Mouse (Mus musculus): Measurements from ENCODE around the gene Grid2. TPM values are rescaled to one million over a fixed set of nuclear protein-coding genes. Genes with fewer than 3 reads are reported as not detected.

Grid2 gene
- polyA plus RNA-seq, 1 experiment from 2014 or later, result 0.40 TPM

- Histone ChIP-seq H3K27me3 (replicated peaks; ENCODE audit: low read depth, poor library complexity, severe bottlenecking) (no peaks in the 10 kb centered on the region), H3K36me3 (replicated peaks) (no peaks in the 10 kb centered on the region), H3K27ac (replicated peaks) (no peak overlapping the region), H3K4me1 (no peaks in the 10 kb centered on the region), H3K4me3 (no peak overlapping the region), H3K9me3 (no peaks in the 10 kb centered on the region)
- 86% methylated on average over 2 of the region's 2 CpGs for WGBS
- no peak for DNase-seq (ENCODE audit: low spot score)
Observed at GRCm38 (mm10) chr6:64480592-64480991, 1224.9 kb downstream of the Grid2 start.

GRCm38 (mm10) chr6:64490313-64491067 is 1234.8 kb downstream of the Grid2 start:
- Histone ChIP-seq H3K27ac (replicated peaks) (no peak overlapping the region), H3K36me3 (replicated peaks) (no peaks in the 10 kb centered on the region), H3K4me3 (no peak overlapping the region), H3K27me3 (replicated peaks; ENCODE audit: low read depth, poor library complexity, severe bottlenecking) (no peaks in the 10 kb centered on the region), H3K9me3 (no peaks in the 10 kb centered on the region), H3K4me1 (no peaks in the 10 kb centered on the region)
- WGBS, result 79% methylated on average over 4 of the region's 4 CpGs
- no peak for DNase-seq (ENCODE audit: low spot score)

- Histone ChIP-seq H3K36me3 (replicated peaks) (no peaks in the 10 kb centered on the region), H3K4me1 (no peaks in the 10 kb centered on the region), H3K4me3 (no peak overlapping the region), H3K27me3 (replicated peaks; ENCODE audit: low read depth, poor library complexity, severe bottlenecking) (no peaks in the 10 kb centered on the region), H3K9me3 (no peaks in the 10 kb centered on the region), H3K27ac (replicated peaks) (no peak overlapping the region)
- no peak for DNase-seq (ENCODE audit: low spot score)
- WGBS, result 36% methylated on average over 1 of the region's 1 CpGs
Observed at GRCm38 (mm10) chr6:64504394-64504793, 1248.7 kb downstream of the Grid2 start.

- H3K4me3 ChIP-seq, result no peak overlapping the region
- no peaks in the 10 kb centered on the region for H3K36me3 ChIP-seq (replicated peaks)
- 87% methylated on average over 3 of the region's 3 CpGs for WGBS
- no peak overlapping the region for H3K27ac ChIP-seq (replicated peaks)
- H3K4me1 ChIP-seq, result no peaks in the 10 kb centered on the region
- no peak for DNase-seq (ENCODE audit: low spot score)
- H3K27me3 ChIP-seq (replicated peaks; ENCODE audit: low read depth, poor library complexity, severe bottlenecking), result no peaks in the 10 kb centered on the region
- H3K9me3 ChIP-seq, result no peaks in the 10 kb centered on the region
Observed at GRCm38 (mm10) chr6:64542168-64542567, 1286.5 kb downstream of the Grid2 start.

- WGBS, result 83% methylated on average over 3 of the region's 3 CpGs
- H3K36me3 ChIP-seq (replicated peaks), result no peaks in the 10 kb centered on the region
- H3K4me1 ChIP-seq, result no peaks in the 10 kb centered on the region
- H3K27ac ChIP-seq (replicated peaks), result no peak overlapping the region
- H3K27me3 ChIP-seq (replicated peaks; ENCODE audit: low read depth, poor library complexity, severe bottlenecking), result no peaks in the 10 kb centered on the region
- no peak overlapping the region for H3K4me3 ChIP-seq
- H3K9me3 ChIP-seq, result no peaks in the 10 kb centered on the region
- no peak for DNase-seq (ENCODE audit: low spot score)
Observed at GRCm38 (mm10) chr6:64553645-64554044, 1298.0 kb downstream of the Grid2 start.

GRCm38 (mm10) chr6:64555220-64555619 is 1299.5 kb downstream of the Grid2 start:
- WGBS, result 87% methylated on average over 4 of the region's 4 CpGs
- no peaks in the 10 kb centered on the region for H3K36me3 ChIP-seq (replicated peaks)
- no peak overlapping the region for H3K27ac ChIP-seq (replicated peaks)
- H3K4me1 ChIP-seq, result no peaks in the 10 kb centered on the region
- DNase-seq (ENCODE audit: low spot score), result no peak
- H3K9me3 ChIP-seq, result no peaks in the 10 kb centered on the region
- no peaks in the 10 kb centered on the region for H3K27me3 ChIP-seq (replicated peaks; ENCODE audit: low read depth, poor library complexity, severe bottlenecking)
- no peak overlapping the region for H3K4me3 ChIP-seq

GRCm38 (mm10) chr6:64568599-64568998 is 1312.9 kb downstream of the Grid2 start:
- Histone ChIP-seq H3K27ac (replicated peaks) (no peak overlapping the region), H3K36me3 (replicated peaks) (no peaks in the 10 kb centered on the region), H3K4me1 (no peaks in the 10 kb centered on the region), H3K9me3 (no peaks in the 10 kb centered on the region), H3K4me3 (no peak overlapping the region), H3K27me3 (replicated peaks; ENCODE audit: low read depth, poor library complexity, severe bottlenecking) (no peaks in the 10 kb centered on the region)
- 73% methylated on average over 5 of the region's 5 CpGs for WGBS
- DNase-seq (ENCODE audit: low spot score), result peak; percentile 18

- H3K4me1 ChIP-seq, result no peaks in the 10 kb centered on the region
- H3K27me3 ChIP-seq (replicated peaks; ENCODE audit: low read depth, poor library complexity, severe bottlenecking), result no peaks in the 10 kb centered on the region
- H3K4me3 ChIP-seq, result no peak overlapping the region
- no peaks in the 10 kb centered on the region for H3K9me3 ChIP-seq
- no peak overlapping the region for H3K27ac ChIP-seq (replicated peaks)
- DNase-seq (ENCODE audit: low spot score), result no peak
- H3K36me3 ChIP-seq (replicated peaks), result no peaks in the 10 kb centered on the region
- 74% methylated on average over 3 of the region's 3 CpGs for WGBS
Observed at GRCm38 (mm10) chr6:64581338-64581737, 1325.7 kb downstream of the Grid2 start.

- H3K27me3 ChIP-seq (replicated peaks; ENCODE audit: low read depth, poor library complexity, severe bottlenecking), result no peaks in the 10 kb centered on the region
- H3K9me3 ChIP-seq, result no peaks in the 10 kb centered on the region
- no peak overlapping the region for H3K4me3 ChIP-seq
- no peaks in the 10 kb centered on the region for H3K4me1 ChIP-seq
- no peak overlapping the region for H3K27ac ChIP-seq (replicated peaks)
- no peak for DNase-seq (ENCODE audit: low spot score)
- 87% methylated on average over 7 of the region's 7 CpGs for WGBS
- no peaks in the 10 kb centered on the region for H3K36me3 ChIP-seq (replicated peaks)
Observed at GRCm38 (mm10) chr6:64588487-64589205, 1333.0 kb downstream of the Grid2 start.

- Histone ChIP-seq H3K4me3 (no peak overlapping the region), H3K36me3 (replicated peaks) (no peaks in the 10 kb centered on the region), H3K27me3 (replicated peaks; ENCODE audit: low read depth, poor library complexity, severe bottlenecking) (no peaks in the 10 kb centered on the region), H3K4me1 (peaks cover 14% of the 10 kb centered on the region), H3K27ac (replicated peaks) (no peak overlapping the region), H3K9me3 (no peaks in the 10 kb centered on the region)
- DNase-seq (ENCODE audit: low spot score), result no peak
- WGBS, result 56% methylated on average over 7 of the region's 7 CpGs
Observed at GRCm38 (mm10) chr6:64596261-64596660, 1340.6 kb downstream of the Grid2 start.

- H3K27ac ChIP-seq (replicated peaks), result peak overlapping the region; percentile 35
Observed at GRCm38 (mm10) chr6:64596835-64597234, 1341.2 kb downstream of the Grid2 start.

GRCm38 (mm10) chr6:64598144-64598561 is 1342.5 kb downstream of the Grid2 start:
- H3K4me1 ChIP-seq, result peaks cover 14% of the 10 kb centered on the region
- no peak for DNase-seq (ENCODE audit: low spot score)
- H3K27ac ChIP-seq (replicated peaks), result no peak overlapping the region
- no peaks in the 10 kb centered on the region for H3K9me3 ChIP-seq
- H3K36me3 ChIP-seq (replicated peaks), result no peaks in the 10 kb centered on the region
- WGBS, result 30% methylated on average over 4 of the region's 4 CpGs
- H3K27me3 ChIP-seq (replicated peaks; ENCODE audit: low read depth, poor library complexity, severe bottlenecking), result no peaks in the 10 kb centered on the region
- H3K4me3 ChIP-seq, result no peak overlapping the region

More at GRCm38 (mm10) chr6:64596835-64597234, 1341.2 kb downstream of the Grid2 start:
- H3K36me3 ChIP-seq (replicated peaks), result no peaks in the 10 kb centered on the region
- H3K4me1 ChIP-seq, result peaks cover 14% of the 10 kb centered on the region
- H3K9me3 ChIP-seq, result no peaks in the 10 kb centered on the region
- 37% methylated on average over 2 of the region's 2 CpGs for WGBS
- DNase-seq (ENCODE audit: low spot score), result no peak
- H3K27me3 ChIP-seq (replicated peaks; ENCODE audit: low read depth, poor library complexity, severe bottlenecking), result no peaks in the 10 kb centered on the region
- no peak overlapping the region for H3K4me3 ChIP-seq

- no peak overlapping the region for H3K27ac ChIP-seq (replicated peaks)
Observed at GRCm38 (mm10) chr6:64605753-64606152, 1350.1 kb downstream of the Grid2 start.

More at GRCm38 (mm10) chr6:64605753-64606152, 1350.1 kb downstream of the Grid2 start:
- Histone ChIP-seq H3K36me3 (replicated peaks) (no peaks in the 10 kb centered on the region), H3K4me1 (no peaks in the 10 kb centered on the region), H3K4me3 (no peak overlapping the region), H3K27me3 (replicated peaks; ENCODE audit: low read depth, poor library complexity, severe bottlenecking) (no peaks in the 10 kb centered on the region), H3K9me3 (no peaks in the 10 kb centered on the region)
- no peak for DNase-seq (ENCODE audit: low spot score)
- 76% methylated on average over 3 of the region's 3 CpGs for WGBS

Data from embryonic facial prominence, embryonic 10.5 days (tissue).